Mouse (Mus musculus): ENCODE results near the gene Crybg1.

DNA sequence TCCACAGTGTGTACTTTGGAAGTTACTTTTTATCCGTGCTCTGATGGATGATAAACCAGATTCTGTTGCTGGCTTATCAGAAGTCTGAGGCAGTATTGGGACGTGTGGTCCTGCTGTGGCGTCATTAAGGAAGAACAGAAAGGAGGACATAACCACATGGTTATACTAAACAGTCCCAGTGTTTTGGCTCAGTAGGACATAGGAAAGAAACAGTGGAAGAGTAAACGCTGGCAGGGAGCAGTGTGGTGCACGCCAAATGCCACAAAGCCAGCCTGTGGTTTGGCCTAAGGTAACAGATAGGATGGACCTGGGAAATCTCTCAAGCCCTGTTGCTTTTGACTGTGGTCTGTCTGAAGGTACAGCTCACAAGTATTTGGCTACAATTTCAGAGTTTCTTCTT is 220.1 kb downstream of the Crybg1 start:
- TF ChIP-seq CTCF (IDR thresholded peaks at IDR 0.05) = no peak
- TF ChIP-seq EP300 (IDR thresholded peaks at IDR 0.05) = no peak

Measured in lung, postnatal 0 days (tissue).